Mouse (Mus musculus): ENCODE results near the gene Rgl3. TPM values are rescaled to one million over a fixed set of nuclear protein-coding genes. Genes with fewer than 3 reads are reported as not detected.

The Rgl3 gene
- total and polyA plus RNA-seq, 2 experiments, result 5.0 to 41.8 TPM

- Histone ChIP-seq H3K79me2 (ENCODE audit: control insufficient read depth, insufficient read depth, low read length) (no peaks in the 10 kb centered on the region), H3K27me3 (ENCODE audit: control insufficient read depth, insufficient read depth, low read length) (no peaks in the 10 kb centered on the region), H3K4me1 (ENCODE audit: control insufficient read depth, insufficient read depth, low read length) (no peaks in the 10 kb centered on the region), H3K4me3 (ENCODE audit: insufficient read depth, low read depth, low read length) (no peak overlapping the region), H3K9ac (ENCODE audit: low read depth, low read length) (no peak overlapping the region), H3K27ac (replicated peaks; ENCODE audit: insufficient read depth, low read depth, low read length) (no peak overlapping the region), H3K36me3 (ENCODE audit: control insufficient read depth, insufficient read depth, low read length) (no peaks in the 10 kb centered on the region)
- no peak for DNase-seq (ENCODE audit: extremely low read depth, low read depth, low spot score)
- 77% methylated on average over 3 of the region's 3 CpGs for WGBS
- peak; percentile 41; the same call in 1 of the 2 replicates for TF ChIP-seq CTCF (IDR thresholded peaks at IDR 0.05; ENCODE audit: low read depth, low read length)
- no peak for TF ChIP-seq POLR2A (IDR thresholded peaks at IDR 0.05; ENCODE audit: extremely low read depth, insufficient read depth, low read length)
Measured at GRCm38 (mm10) chr9:21951977-21952376, 37.3 kb downstream of the Rgl3 start.

- DNase-seq (ENCODE audit: extremely low read depth, low read depth, low spot score), result peak; percentile 21
- Histone ChIP-seq H3K27me3 (ENCODE audit: control insufficient read depth, insufficient read depth, low read length) (no peaks in the 10 kb centered on the region), H3K27ac (replicated peaks; ENCODE audit: insufficient read depth, low read depth, low read length) (no peak overlapping the region), H3K79me2 (ENCODE audit: control insufficient read depth, insufficient read depth, low read length) (no peaks in the 10 kb centered on the region), H3K4me3 (ENCODE audit: insufficient read depth, low read depth, low read length) (no peak overlapping the region), H3K4me1 (ENCODE audit: control insufficient read depth, insufficient read depth, low read length) (no peaks in the 10 kb centered on the region), H3K36me3 (ENCODE audit: control insufficient read depth, insufficient read depth, low read length) (no peaks in the 10 kb centered on the region), H3K9ac (ENCODE audit: low read depth, low read length) (no peak overlapping the region)
- TF ChIP-seq CTCF (IDR thresholded peaks at IDR 0.05; ENCODE audit: low read depth, low read length) (peak; percentile 57), POLR2A (IDR thresholded peaks at IDR 0.05; ENCODE audit: extremely low read depth, insufficient read depth, low read length) (no peak)
- WGBS, result 16% methylated on average over 11 of the region's 11 CpGs
Measured at GRCm38 (mm10) chr9:21950322-21950721, 38.9 kb downstream of the Rgl3 start.

GRCm38 (mm10) chr9:21948790-21949189, 40.5 kb downstream of the Rgl3 start:
- H3K27ac ChIP-seq (replicated peaks; ENCODE audit: insufficient read depth, low read depth, low read length), result no peak overlapping the region
- 61% methylated on average over 6 of the region's 6 CpGs for WGBS
- TF ChIP-seq POLR2A (IDR thresholded peaks at IDR 0.05; ENCODE audit: extremely low read depth, insufficient read depth, low read length) (no peak), CTCF (IDR thresholded peaks at IDR 0.05; ENCODE audit: low read depth, low read length) (no peak)
- no peak for DNase-seq (ENCODE audit: extremely low read depth, low read depth, low spot score)
- H3K36me3 ChIP-seq (ENCODE audit: control insufficient read depth, insufficient read depth, low read length), result no peaks in the 10 kb centered on the region
- H3K27me3 ChIP-seq (ENCODE audit: control insufficient read depth, insufficient read depth, low read length), result no peaks in the 10 kb centered on the region
- H3K4me3 ChIP-seq (ENCODE audit: insufficient read depth, low read depth, low read length), result no peak overlapping the region
- no peaks in the 10 kb centered on the region for H3K4me1 ChIP-seq (ENCODE audit: control insufficient read depth, insufficient read depth, low read length)
- H3K9ac ChIP-seq (ENCODE audit: low read depth, low read length), result no peak overlapping the region
- no peaks in the 10 kb centered on the region for H3K79me2 ChIP-seq (ENCODE audit: control insufficient read depth, insufficient read depth, low read length)

- H3K9ac ChIP-seq (ENCODE audit: low read depth, low read length), result no peak overlapping the region
- H3K27ac ChIP-seq (replicated peaks; ENCODE audit: insufficient read depth, low read depth, low read length), result no peak overlapping the region
- DNase-seq (ENCODE audit: extremely low read depth, low read depth, low spot score), result no peak
- H3K36me3 ChIP-seq (ENCODE audit: control insufficient read depth, insufficient read depth, low read length), result no peaks in the 10 kb centered on the region
- no peaks in the 10 kb centered on the region for H3K79me2 ChIP-seq (ENCODE audit: control insufficient read depth, insufficient read depth, low read length)
- no peaks in the 10 kb centered on the region for H3K4me1 ChIP-seq (ENCODE audit: control insufficient read depth, insufficient read depth, low read length)
- no peak overlapping the region for H3K4me3 ChIP-seq (ENCODE audit: insufficient read depth, low read depth, low read length)
- 60% methylated on average over 8 of the region's 8 CpGs for WGBS
- no peaks in the 10 kb centered on the region for H3K27me3 ChIP-seq (ENCODE audit: control insufficient read depth, insufficient read depth, low read length)
- no peak for TF ChIP-seq CTCF (IDR thresholded peaks at IDR 0.05; ENCODE audit: low read depth, low read length)
- TF ChIP-seq POLR2A (IDR thresholded peaks at IDR 0.05; ENCODE audit: extremely low read depth, insufficient read depth, low read length), result no peak
Measured at GRCm38 (mm10) chr9:21948146-21948545, 41.1 kb downstream of the Rgl3 start.

GRCm38 (mm10) chr9:21947540-21948130, 41.6 kb downstream of the Rgl3 start:
- DNase-seq (ENCODE audit: extremely low read depth, low read depth, low spot score), result no peak
- no peaks in the 10 kb centered on the region for H3K36me3 ChIP-seq (ENCODE audit: control insufficient read depth, insufficient read depth, low read length)
- H3K27me3 ChIP-seq (ENCODE audit: control insufficient read depth, insufficient read depth, low read length), result no peaks in the 10 kb centered on the region
- H3K79me2 ChIP-seq (ENCODE audit: control insufficient read depth, insufficient read depth, low read length), result no peaks in the 10 kb centered on the region
- H3K27ac ChIP-seq (replicated peaks; ENCODE audit: insufficient read depth, low read depth, low read length), result no peak overlapping the region
- no peak overlapping the region for H3K9ac ChIP-seq (ENCODE audit: low read depth, low read length)
- no peak overlapping the region for H3K4me3 ChIP-seq (ENCODE audit: insufficient read depth, low read depth, low read length)
- 31% methylated on average over 26 of the region's 28 CpGs for WGBS
- TF ChIP-seq POLR2A (IDR thresholded peaks at IDR 0.05; ENCODE audit: extremely low read depth, insufficient read depth, low read length) (no peak), CTCF (IDR thresholded peaks at IDR 0.05; ENCODE audit: low read depth, low read length) (no peak)
- H3K4me1 ChIP-seq (ENCODE audit: control insufficient read depth, insufficient read depth, low read length), result no peaks in the 10 kb centered on the region

- no peak for DNase-seq (ENCODE audit: extremely low read depth, low read depth, low spot score)
- H3K9ac ChIP-seq (ENCODE audit: low read depth, low read length), result no peak overlapping the region
- H3K27me3 ChIP-seq (ENCODE audit: control insufficient read depth, insufficient read depth, low read length), result no peaks in the 10 kb centered on the region
- TF ChIP-seq CTCF (IDR thresholded peaks at IDR 0.05; ENCODE audit: low read depth, low read length), result no peak
- TF ChIP-seq POLR2A (IDR thresholded peaks at IDR 0.05; ENCODE audit: extremely low read depth, insufficient read depth, low read length), result no peak
- H3K79me2 ChIP-seq (ENCODE audit: control insufficient read depth, insufficient read depth, low read length), result no peaks in the 10 kb centered on the region
- H3K4me3 ChIP-seq (ENCODE audit: insufficient read depth, low read depth, low read length), result no peak overlapping the region
- H3K4me1 ChIP-seq (ENCODE audit: control insufficient read depth, insufficient read depth, low read length), result no peaks in the 10 kb centered on the region
- no peak overlapping the region for H3K27ac ChIP-seq (replicated peaks; ENCODE audit: insufficient read depth, low read depth, low read length)
- no peaks in the 10 kb centered on the region for H3K36me3 ChIP-seq (ENCODE audit: control insufficient read depth, insufficient read depth, low read length)
- 25% methylated on average over 23 of the region's 23 CpGs for WGBS
Measured at GRCm38 (mm10) chr9:21944267-21944666, 45.0 kb downstream of the Rgl3 start.
